Mouse (Mus musculus) limb, embryonic 13.5 days (tissue): Measurements from ENCODE around the gene Rere. TPM values are rescaled to one million over a fixed set of nuclear protein-coding genes. Genes with fewer than 3 reads are reported as not detected.

ENCODE experiments used
- ATAC-seq: fragments of 200-750 bp; cut with Nextera tagmentation; 2 replicates; pipeline ENCODE4 v1.8.0; 2017; ENCODE audit warnings: low read depth, moderate number of reproducible peaks, moderate TSS enrichment; ENCODE audit not compliant: low FRiP score
- H3K27ac ChIP-seq: fragments of 300-500 bp; sonication (generic); 2 replicates; pipeline ENCODE4 v1.5.1; 2015; ENCODE audit warnings: inconsistent platforms, mild to moderate bottlenecking, moderate library complexity
- H3K27me3 ChIP-seq: fragments of 300-500 bp; sonication (generic); 2 replicates; pipeline ENCODE4 v1.6.1; 2015; ENCODE audit warnings: mild to moderate bottlenecking, inconsistent platforms
- H3K36me3 ChIP-seq: fragments of 300-500 bp; sonication (generic); 2 replicates; pipeline ENCODE4 v1.6.1; 2015; ENCODE audit warnings: inconsistent platforms, mild to moderate bottlenecking, moderate library complexity
- H3K4me1 ChIP-seq: fragments of 300-500 bp; sonication (generic); 2 replicates; pipeline ENCODE4 v1.6.1; 2015; ENCODE audit warnings: inconsistent platforms
- H3K4me2 ChIP-seq: fragments of 300-500 bp; sonication (generic); replicated peaks from 2 replicates; pipeline ENCODE4 v1.6.1; 2015; ENCODE audit warnings: inconsistent platforms, mild to moderate bottlenecking, moderate library complexity
- H3K4me3 ChIP-seq: fragments of 300-500 bp; sonication (generic); 2 replicates; pipeline ENCODE4 v1.5.1; 2015; ENCODE audit warnings: moderate library complexity, mild to moderate bottlenecking, inconsistent platforms
- H3K9ac ChIP-seq: fragments of 300-500 bp; sonication (generic); 2 replicates; pipeline ENCODE4 v1.6.1; 2015; ENCODE audit warnings: mild to moderate bottlenecking, inconsistent platforms
- H3K9me3 ChIP-seq: fragments of 300-500 bp; sonication (generic); 2 replicates; pipeline ENCODE4 v1.6.1; 2016; ENCODE audit warnings: inconsistent platforms
- WGBS: fragments of 180-500 bp; shearing (Covaris S2); methylation state at CpG from one replicate; pipeline ENCODE4 v1.1.7; 2015; 5-methylcytosine and 5-hydroxymethylcytosine counted together
- polyA plus RNA-seq: library from polyadenylated mRNA; unstranded; fragments of >200 nt; fragmentation: Nextera tagmentation; extraction: Ambion mirVana; gene quantifications from 2 replicates; pipeline ENCODE4 v1.2.1, GENCODE M21; 2015

Gene Rere
- polyA plus RNA-seq, 1 experiment from 2014 or later: 24.2 TPM

DNA sequence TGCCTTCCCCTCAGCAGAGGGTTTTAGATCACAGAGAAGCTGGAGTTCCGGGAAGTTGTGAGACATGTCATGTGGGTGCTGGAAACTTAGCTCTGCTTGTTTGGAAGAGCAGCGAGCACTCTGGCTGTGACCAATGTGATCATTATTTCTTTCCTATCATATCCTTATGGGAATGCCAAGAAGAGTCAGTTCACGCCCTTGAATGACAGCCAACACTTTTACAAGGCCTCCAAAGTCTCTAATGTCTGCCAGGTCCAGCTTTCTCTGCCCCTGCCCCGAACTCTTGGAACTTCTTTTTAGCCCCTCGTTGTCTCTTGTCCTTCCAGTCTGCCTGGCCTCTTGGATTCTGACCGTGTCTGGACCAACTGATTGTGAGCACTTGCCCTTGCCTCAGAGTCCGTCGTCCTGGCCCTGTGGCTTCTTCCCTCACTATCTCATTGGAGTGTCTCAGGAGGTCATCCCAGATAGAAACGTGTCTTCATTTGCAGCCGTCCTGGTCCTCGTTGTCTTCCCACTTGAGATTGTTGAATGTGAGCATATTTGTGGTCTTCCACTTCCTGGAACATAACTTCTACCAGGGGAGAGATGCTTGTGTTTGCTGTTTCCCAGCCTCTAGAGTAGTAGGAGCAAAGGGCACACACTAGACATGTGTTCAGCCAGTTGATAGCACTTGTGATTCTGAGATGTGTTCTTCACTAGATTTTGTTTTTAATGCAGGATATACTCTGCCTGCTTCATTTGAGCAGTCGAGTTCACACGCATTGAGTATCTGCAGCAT, 120.6 kb downstream of the Rere start:
- 72% methylated on average over 13 of the region's 13 CpGs for WGBS
- Histone ChIP-seq H3K36me3 (peaks cover 10% of the 10 kb centered on the region), H3K9me3 (no peaks in the 10 kb centered on the region), H3K27ac (no peak overlapping the region), H3K9ac (no peak overlapping the region), H3K27me3 (no peaks in the 10 kb centered on the region), H3K4me1 (peaks cover 83% of the 10 kb centered on the region), H3K4me3 (no peak overlapping the region), H3K4me2 (no peak overlapping the region)
- ATAC-seq: no peak

DNA sequence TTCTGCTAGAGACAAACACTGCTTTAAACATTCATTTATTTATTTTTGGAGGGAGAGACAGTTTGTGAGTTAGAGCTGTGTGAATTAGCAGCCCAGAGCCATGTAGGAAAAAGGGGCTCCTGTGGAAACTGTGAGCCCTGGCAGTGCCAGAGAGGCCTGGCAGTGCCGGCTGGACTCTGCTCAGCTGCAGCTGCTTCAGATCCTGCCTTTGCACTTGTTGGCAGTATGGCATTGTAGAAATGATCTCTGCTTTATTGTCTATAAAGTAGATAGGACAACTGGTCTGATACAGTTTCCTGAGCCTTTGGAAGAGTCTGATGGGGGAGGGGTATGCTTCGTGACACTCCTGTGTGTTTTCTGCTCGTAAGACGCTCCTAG, 121.2 kb downstream of the Rere start:
- Histone ChIP-seq H3K9ac (no peak overlapping the region), H3K27ac (no peak overlapping the region), H3K4me1 (peaks cover 78% of the 10 kb centered on the region), H3K36me3 (peaks cover 15% of the 10 kb centered on the region), H3K4me2 (no peak overlapping the region), H3K4me3 (no peak overlapping the region), H3K27me3 (no peaks in the 10 kb centered on the region), H3K9me3 (no peaks in the 10 kb centered on the region)
- WGBS: 77% methylated on average over 4 of the region's 4 CpGs
- no peak for ATAC-seq

DNA sequence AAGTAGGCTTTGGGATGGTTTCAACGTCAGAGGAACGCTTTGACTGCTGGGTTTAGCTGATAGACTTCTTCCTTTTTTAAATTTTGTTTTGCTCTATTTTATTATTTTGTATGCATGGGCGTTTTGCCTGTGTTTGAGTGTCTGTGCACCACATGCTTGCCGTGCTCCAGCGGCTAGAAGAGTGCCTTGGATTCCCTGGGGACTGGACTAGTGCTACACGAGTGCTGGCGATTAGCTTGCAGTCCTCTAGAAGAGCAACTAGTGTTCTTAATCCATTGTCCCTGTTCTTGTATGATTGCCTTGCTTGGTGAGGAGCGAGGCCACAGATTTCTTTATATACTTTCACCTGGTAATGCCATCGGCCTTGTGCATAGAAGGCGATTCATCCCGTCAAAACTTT, 122.5 kb downstream of the Rere start:
- Histone ChIP-seq H3K27ac (no peak overlapping the region), H3K36me3 (peaks cover 29% of the 10 kb centered on the region), H3K9me3 (no peaks in the 10 kb centered on the region), H3K9ac (no peak overlapping the region), H3K4me2 (no peak overlapping the region), H3K27me3 (no peaks in the 10 kb centered on the region), H3K4me3 (no peak overlapping the region), H3K4me1 (peaks cover 64% of the 10 kb centered on the region)
- ATAC-seq: no peak
- 45% methylated on average over 11 of the region's 11 CpGs for WGBS

DNA sequence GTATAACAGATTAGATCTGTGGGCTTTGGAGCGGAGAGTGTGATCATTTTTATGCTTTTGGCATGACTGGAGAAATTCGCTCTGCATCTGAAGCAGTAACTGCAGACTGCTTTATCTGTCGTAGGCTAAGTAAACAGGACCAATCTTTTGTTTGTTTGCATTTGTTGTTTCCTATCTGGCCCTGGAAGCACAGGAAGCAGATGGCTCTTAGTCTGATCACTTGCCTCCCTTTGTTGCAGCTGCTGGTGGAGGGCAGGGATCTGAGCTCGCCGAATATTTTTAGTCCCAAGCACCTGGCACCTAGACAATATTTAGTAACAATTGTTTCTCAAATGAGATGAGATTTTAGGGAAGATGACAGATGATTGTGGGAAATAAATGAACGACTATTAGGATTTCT, 123.1 kb downstream of the Rere start:
- H3K9ac ChIP-seq: no peak overlapping the region
- H3K27me3 ChIP-seq: no peaks in the 10 kb centered on the region
- no peak overlapping the region for H3K4me2 ChIP-seq
- H3K36me3 ChIP-seq: peaks cover 34% of the 10 kb centered on the region
- H3K27ac ChIP-seq: no peak overlapping the region
- no peak overlapping the region for H3K4me3 ChIP-seq
- 53% methylated on average over 6 of the region's 6 CpGs for WGBS
- H3K4me1 ChIP-seq: peaks cover 58% of the 10 kb centered on the region
- H3K9me3 ChIP-seq: no peaks in the 10 kb centered on the region
- no peak for ATAC-seq

DNA sequence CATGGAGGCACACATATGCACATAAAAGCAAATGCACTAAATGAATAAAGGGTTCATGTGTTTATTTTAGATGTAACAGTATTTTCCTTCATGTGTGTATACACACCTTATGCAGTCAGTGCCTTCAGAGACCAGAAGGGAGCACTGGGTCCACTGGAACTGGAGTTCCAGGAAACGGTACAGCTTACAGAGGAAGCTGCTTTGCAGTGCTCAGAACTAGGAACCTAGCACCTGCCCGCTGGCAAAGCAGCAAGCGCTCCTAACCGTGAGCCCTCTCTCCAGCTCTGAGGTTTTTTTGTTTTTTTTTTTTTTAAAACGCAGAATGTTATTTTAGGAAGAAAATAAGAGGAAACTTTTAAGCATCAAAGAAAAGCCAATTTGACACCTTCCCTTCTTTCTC, 124.3 kb downstream of the Rere start:
- Histone ChIP-seq H3K9me3 (no peaks in the 10 kb centered on the region), H3K4me3 (no peak overlapping the region), H3K27ac (no peak overlapping the region), H3K36me3 (peaks cover 35% of the 10 kb centered on the region), H3K4me1 (peaks cover 48% of the 10 kb centered on the region), H3K9ac (no peak overlapping the region), H3K4me2 (no peak overlapping the region), H3K27me3 (no peaks in the 10 kb centered on the region)
- WGBS: 76% methylated on average over 5 of the region's 5 CpGs
- ATAC-seq: no peak

DNA sequence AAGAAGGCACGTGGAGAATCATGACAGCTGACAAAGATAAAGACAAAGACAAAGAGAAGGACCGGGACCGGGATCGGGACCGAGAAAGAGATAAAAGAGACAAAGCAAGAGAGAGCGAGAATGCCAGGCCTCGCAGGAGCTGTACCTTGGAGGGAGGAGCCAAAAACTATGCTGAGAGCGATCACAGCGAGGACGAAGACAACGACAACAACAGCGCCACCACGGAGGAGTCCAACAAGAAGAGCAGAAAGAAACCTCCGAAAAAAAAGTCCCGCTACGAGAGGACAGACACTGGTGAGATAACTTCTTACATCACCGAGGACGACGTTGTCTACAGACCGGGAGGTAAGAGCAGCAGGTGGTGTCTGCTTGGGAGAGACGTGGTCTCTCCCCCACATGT, 124.9 kb downstream of the Rere start:
- Histone ChIP-seq H3K27me3 (no peaks in the 10 kb centered on the region), H3K36me3 (peaks cover 35% of the 10 kb centered on the region), H3K4me1 (peaks cover 43% of the 10 kb centered on the region), H3K4me2 (no peak overlapping the region), H3K9ac (no peak overlapping the region), H3K27ac (no peak overlapping the region), H3K4me3 (no peak overlapping the region), H3K9me3 (no peaks in the 10 kb centered on the region)
- ATAC-seq: no peak
- WGBS: 72% methylated on average over 21 of the region's 21 CpGs

DNA sequence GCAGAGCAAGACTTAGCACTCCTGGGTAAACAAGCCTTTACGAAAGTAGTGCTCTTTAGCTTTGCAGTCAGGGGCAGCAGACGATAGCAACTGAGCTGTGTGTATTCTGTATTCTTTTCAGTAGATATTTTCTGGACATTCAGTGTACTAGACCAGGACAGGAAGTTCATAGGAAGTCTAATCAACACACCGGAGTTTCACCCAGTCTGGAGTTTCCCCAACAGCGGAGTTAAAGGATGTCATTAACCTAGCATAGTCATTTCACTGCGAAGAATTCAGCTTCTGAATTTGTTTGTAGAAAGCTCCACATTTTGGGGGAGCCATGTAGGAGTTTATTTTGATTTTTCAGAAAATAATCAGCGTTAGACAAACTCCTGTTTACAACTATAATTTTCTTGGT, 125.4 kb downstream of the Rere start:
- no peak for ATAC-seq
- H3K4me3 ChIP-seq: no peak overlapping the region
- no peaks in the 10 kb centered on the region for H3K27me3 ChIP-seq
- no peak overlapping the region for H3K27ac ChIP-seq
- no peaks in the 10 kb centered on the region for H3K9me3 ChIP-seq
- 85% methylated on average over 6 of the region's 6 CpGs for WGBS
- H3K9ac ChIP-seq: no peak overlapping the region
- H3K4me1 ChIP-seq: peaks cover 38% of the 10 kb centered on the region
- H3K36me3 ChIP-seq: peaks cover 35% of the 10 kb centered on the region
- H3K4me2 ChIP-seq: no peak overlapping the region

DNA sequence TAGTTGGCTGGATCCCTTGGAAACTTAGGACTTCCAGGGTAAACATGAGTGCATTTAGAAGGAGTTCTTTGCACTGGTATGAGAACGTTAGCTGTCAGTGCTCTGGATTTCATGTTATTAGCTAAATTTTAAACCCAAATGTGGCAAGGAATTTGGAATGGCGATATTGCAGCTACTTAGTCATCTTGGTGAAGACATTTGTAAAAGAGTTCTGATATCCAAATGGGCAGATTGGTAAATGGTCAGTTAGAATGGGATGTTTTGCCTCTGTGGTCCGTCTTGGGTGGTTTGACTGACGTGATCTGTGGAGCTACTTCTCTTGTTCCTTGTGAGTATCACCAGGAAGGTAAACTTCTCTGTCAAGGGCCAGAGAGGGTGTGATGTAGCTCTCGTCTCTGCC, 132.8 kb downstream of the Rere start:
- 79% methylated on average over 5 of the region's 5 CpGs for WGBS
- Histone ChIP-seq H3K4me1 (no peaks in the 10 kb centered on the region; the same call in 1 of the 2 replicates), H3K9me3 (no peaks in the 10 kb centered on the region), H3K27me3 (no peaks in the 10 kb centered on the region), H3K4me2 (no peak overlapping the region), H3K4me3 (no peak overlapping the region), H3K9ac (no peak overlapping the region), H3K27ac (no peak overlapping the region), H3K36me3 (peaks cover 12% of the 10 kb centered on the region)
- ATAC-seq: no peak

DNA sequence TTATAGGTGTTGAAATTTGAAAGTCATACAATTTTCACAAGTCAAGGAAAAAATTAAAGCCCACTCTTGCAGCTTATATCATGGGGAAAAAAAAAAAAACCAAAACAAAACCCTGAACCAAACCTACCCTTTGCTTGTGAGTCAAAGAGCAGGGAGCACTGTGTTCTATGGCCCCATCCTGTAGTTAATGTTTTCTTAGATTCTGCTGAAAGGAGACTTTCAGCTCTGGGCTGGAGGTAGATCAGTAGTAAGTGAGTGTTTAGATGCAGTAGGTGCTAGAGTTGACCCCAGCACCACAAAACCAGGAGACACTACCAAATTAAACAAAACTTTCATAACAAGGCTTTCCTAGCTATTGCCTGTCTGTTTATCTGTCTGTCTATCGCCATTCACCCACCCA, 133.3 kb downstream of the Rere start:
- Histone ChIP-seq H3K4me2 (no peak overlapping the region), H3K27ac (no peak overlapping the region), H3K4me3 (no peak overlapping the region), H3K4me1 (no peaks in the 10 kb centered on the region; the same call in 1 of the 2 replicates), H3K36me3 (peaks cover 8% of the 10 kb centered on the region), H3K27me3 (no peaks in the 10 kb centered on the region), H3K9me3 (no peaks in the 10 kb centered on the region), H3K9ac (no peak overlapping the region)
- no peak for ATAC-seq
- 88% methylated on average over 1 of the region's 1 CpGs for WGBS

DNA sequence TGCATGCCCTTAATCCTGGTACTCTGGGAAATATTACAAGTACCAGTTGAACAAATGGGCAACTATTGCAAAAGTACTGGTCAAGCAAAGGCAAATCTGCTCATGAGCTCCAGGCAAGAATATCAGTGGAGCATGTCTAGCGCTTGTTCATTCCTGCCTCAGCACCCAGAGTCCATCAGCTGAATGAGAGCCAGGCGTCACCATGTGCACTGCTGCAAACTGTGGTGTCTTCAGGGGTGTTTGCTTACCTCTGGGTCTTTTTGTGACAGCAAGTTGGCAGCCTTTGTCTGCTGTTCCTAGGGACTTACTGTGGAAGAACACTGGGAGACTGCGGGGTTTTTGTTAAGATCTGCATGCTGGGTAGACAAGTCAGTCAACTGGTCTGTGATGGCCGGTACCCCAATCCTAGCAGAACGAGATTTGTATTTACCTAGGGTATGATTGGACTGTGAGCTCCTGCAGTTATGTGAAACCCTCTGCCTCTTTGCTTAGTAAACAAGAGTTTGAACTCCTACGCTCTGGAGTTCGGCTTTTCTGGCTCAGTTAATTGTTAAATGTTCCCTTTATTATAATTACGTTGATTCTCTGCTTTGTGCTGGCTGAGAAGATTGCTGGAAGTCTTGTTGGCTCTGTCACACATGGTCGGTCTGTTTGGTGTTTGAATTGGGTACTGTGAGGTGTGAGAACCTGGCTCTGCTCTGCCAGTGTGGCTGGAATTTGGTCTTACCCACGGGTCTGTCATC, 134.0 kb downstream of the Rere start:
- no peaks in the 10 kb centered on the region for H3K27me3 ChIP-seq
- no peak overlapping the region for H3K27ac ChIP-seq
- WGBS: 85% methylated on average over 10 of the region's 10 CpGs
- H3K9me3 ChIP-seq: no peaks in the 10 kb centered on the region
- peaks cover 10% of the 10 kb centered on the region for H3K36me3 ChIP-seq
- H3K4me1 ChIP-seq: no peaks in the 10 kb centered on the region; the same call in 1 of the 2 replicates
- no peak for ATAC-seq
- H3K4me2 ChIP-seq: no peak overlapping the region
- no peak overlapping the region for H3K4me3 ChIP-seq
- no peak overlapping the region for H3K9ac ChIP-seq

DNA sequence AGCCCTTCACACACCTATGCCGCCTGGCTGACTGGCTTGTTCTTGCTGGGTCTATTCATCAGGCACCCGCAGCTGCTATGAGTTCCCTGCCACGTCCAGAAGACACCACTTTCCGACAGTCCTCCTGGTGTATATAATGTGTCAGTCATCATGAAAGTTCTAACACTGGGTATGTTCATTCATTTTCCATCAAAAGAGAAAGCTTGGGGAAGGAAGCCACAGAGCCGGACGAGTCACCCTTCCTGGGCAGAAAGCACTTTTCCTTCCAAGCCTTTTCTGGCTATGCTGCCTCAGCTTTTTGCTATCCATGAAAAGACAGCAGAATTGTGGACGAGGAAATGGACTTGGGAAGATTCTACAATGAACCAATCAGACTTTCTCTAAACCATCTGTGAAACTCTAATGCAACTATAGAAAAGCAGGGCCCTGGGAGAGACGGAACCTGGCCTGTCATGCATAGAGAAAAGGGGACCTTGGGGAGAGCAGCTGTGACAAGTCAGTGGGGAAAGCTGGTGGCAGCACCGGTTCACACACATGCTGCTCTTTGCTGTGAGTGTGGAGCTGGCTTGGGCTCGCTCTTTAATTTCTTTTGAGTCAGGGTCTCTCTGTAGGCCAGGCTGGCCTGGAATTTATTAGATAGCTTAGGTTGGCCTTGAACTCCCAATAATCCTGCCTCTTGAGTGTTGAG, 139.3 kb downstream of the Rere start:
- H3K27ac ChIP-seq: no peak overlapping the region
- H3K9ac ChIP-seq: no peak overlapping the region
- no peak overlapping the region for H3K4me3 ChIP-seq
- no peak overlapping the region for H3K4me2 ChIP-seq
- H3K27me3 ChIP-seq: no peaks in the 10 kb centered on the region
- no peaks in the 10 kb centered on the region for H3K9me3 ChIP-seq
- WGBS: 89% methylated on average over 10 of the region's 10 CpGs
- peaks cover 20% of the 10 kb centered on the region for H3K36me3 ChIP-seq
- H3K4me1 ChIP-seq: peaks cover 5% of the 10 kb centered on the region; the same call in 1 of the 2 replicates
- ATAC-seq: no peak

DNA sequence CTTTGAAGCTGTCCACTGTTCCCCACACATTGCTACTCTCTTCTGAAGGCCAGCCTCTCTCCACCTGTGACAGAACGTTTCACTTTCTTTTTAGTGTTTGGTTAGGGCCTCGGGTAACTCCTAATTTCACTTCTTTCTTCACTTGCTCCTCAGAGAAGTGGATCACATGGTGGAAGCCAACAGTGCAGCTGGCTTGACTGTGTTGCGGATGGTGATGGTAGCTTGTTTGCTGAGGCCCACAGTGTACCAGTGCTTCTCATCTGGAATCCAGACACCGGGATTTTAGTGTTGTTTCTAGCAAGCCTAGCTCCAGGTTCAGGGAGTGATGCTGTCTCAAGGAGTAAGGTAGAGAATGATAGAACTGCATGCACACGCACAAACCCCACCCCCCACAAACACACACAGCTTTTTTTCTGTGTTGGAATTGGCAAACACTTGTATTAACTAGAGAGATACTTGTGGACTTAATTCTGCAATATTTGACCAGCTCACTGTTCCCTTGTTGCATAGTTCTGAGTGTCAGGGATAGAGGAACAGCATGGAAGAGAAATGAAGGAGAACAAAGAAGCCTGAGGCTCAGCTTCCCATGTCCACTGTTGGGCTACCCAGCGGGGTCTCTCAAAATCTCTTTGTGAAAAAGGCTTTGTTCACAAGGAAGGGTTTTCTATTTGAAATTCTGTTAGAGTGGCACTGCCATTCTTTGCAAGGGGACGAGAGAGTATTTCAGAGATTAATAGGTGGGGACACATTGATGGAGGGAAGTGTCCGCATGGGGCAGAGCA, 144.8 kb downstream of the Rere start:
- Histone ChIP-seq H3K9me3 (no peaks in the 10 kb centered on the region), H3K4me1 (peaks cover 23% of the 10 kb centered on the region), H3K4me3 (no peak overlapping the region), H3K9ac (no peak overlapping the region), H3K4me2 (no peak overlapping the region), H3K27me3 (no peaks in the 10 kb centered on the region), H3K27ac (no peak overlapping the region), H3K36me3 (peaks cover 18% of the 10 kb centered on the region)
- 73% methylated on average over 8 of the region's 8 CpGs for WGBS
- no peak for ATAC-seq
